Mouse (Mus musculus) cerebellum, postnatal 10 days (tissue): ENCODE measurements around the gene Snupn.

Experiments used
- DNase-seq, 2 experiments: peaks; one replicate each; pipeline ENCODE4 v3.0.0; 2021; ENCODE audit warnings: mixed read lengths in 2 of 2

Snupn gene

DNA sequence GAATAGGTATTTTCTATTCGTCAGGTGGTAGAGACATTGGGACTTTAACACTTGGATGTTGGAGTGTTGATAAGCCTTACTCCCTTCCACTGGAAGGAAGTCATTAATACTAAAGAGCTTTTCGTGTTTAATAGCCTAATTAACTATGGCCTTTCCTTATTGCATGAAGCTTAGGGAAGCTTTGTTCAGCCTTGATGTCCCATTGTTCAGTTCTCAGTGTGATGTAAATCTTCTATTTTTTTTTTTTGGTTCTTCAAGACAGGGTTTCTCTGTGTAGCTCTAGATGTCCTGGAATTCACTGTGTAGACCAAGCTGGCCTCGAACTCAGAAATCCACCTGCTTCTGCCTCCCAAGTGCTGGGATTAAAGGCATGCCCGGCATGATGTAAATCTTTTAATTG is 62.2 kb downstream of the Snupn start:
- no peak for DNase-seq

DNA sequence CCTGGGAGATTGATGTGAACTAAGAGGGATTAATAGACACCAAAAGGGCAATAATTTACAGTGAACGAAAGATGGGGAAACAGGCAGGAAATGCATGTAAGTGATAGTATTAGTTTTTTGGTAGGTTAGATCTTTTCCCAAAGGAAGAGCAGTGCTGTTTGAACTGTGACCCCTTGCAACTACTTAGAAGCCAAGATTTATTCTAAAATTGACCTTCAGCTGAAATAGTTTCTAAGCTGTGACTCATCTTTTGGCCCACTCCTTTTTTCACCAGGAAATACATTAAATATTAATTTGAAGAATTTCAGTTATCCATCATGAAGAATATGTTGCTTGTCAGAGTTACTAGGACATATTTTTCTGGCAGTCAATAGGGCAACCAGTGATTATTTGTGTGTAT is 63.1 kb downstream of the Snupn start:
- DNase-seq: no peak

DNA sequence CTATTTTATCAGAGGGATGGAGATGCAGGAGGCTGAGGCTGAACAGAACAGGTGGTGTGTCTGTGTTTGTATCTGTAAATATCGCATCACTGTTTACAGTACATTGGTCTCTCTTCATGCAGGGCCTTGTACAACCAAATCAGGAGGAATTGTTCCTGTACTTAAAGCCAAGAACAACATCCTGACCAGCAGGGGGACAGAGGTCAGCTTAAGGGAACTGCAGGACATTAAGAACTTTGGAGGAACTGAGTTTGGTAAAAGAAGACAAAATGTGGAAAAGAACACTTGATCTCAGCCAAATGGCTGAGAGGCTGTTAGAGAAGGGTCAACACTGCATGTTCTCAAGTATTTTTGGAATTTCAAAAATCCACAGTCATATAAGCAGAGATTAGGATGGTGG is 64.1 kb downstream of the Snupn start:
- DNase-seq: no peak

DNA sequence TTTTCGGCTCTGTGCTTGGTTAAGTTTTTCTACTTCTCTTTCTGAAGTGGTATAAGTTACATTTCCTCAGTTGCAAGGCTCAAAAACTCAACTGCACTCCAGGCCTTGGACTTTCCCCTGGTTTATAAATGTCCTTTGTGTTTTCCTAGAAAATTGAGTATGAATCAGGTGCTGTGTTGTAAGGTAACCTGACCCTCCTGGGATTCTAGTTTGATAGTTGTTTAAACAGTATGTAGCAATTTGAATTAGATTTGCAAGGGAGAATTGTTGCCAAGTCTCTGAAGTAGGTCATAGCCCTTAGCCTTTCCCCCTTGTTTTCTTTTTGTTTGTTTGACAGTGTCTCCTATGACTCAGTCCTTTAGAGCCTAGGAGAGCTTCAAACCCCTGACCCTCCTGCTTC is 67.0 kb downstream of the Snupn start:
- DNase-seq: no peak

DNA sequence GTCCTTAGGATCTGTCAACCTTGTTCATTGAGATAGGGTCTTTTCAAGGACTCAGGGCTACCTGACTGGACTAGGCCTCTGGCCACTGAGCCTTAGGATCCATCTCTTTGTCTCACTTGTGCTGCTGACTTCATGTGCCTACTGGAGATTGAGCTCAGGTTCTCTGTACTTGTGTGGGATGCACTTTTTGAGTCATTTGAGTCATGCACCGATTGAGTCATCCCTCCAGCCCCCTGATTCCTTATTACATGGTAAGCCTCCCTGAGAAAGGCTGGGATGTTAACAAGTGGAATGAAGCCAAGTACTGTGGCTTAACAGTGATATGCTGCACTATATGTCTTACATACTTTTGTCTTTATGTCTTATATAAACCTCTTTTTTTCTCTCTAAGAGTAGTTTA is 81.1 kb downstream of the Snupn start:
- DNase-seq: no peak
